Mouse (Mus musculus): Measurements from ENCODE around the gene Trmt11.
"Not testable (repeated sequence)": the region's sequence is repeated elsewhere in the genome, so short reads cannot be mapped to it uniquely, and the experiment has no call there.

Gene Trmt11

DNA sequence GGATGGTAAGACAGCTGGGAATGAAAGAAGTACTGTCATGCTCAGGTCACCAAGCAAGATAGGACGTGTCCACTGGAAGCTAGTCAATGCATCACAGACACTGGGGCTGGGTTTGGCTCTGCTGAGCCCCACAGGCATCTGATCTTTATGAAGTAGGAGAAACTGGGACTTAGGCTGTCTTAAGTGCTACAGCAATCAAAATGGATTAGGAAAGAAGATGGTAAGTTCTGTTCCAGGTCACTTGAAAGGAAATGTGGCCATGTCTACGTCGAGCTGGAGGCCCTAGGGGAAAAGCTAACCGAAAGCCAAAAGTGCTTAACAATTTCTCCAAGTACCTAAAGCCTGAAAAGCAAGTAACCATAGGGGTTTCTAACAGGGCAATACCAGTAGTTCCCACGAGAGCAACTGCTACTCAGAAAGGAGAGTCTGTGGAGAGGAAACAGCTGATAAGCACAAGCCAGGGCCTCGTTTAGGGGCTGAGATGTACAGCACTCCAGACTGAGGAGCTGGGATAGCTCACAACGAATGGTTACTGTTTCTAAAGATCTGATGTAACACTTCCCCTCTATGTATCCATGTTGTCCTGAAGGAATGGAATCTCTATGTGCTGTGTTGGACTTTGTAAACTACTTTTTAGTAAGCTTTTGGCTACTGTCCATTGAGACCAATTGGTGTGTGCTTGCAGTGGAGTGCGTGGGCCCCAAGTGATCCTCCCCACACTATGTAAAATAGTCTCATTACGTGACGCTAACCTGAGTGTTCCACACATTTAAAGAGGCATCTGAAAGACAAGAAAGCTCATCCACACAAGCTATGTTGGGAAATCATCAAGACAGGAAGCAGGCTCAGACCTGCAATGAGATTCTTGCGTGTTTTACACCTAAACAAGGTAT is 44.6 kb downstream of the Trmt11 start:
- no peak for DNase-seq (ENCODE audit: low spot score)

DNA sequence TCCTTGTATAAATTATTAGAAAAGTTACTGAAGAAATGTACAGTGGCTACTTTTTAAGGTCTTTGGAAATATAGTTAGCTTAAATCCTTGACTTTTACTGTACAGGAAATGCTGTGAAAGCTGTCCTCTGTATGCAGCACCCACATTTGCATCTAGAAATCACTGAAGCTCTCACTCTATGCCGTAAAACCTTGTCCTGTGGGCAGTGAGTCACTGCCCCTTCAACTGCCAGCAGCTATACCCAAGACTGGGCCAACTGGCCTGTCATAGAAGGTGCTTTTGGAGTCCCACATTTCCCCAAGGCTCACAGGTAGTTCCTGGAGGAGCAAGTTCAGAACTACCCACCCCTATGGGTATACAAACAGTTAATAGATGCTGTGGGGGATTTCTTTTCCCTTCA is 48.2 kb downstream of the Trmt11 start:
- DNase-seq (ENCODE audit: low spot score) = no peak

GRCm38 (mm10) chr10:30549974-30550373 is 50.6 kb downstream of the Trmt11 start:
- DNase-seq (ENCODE audit: low spot score) = no peak

- no peak for DNase-seq (ENCODE audit: low spot score)
Observed at GRCm38 (mm10) chr10:30538538-30538815, 62.1 kb downstream of the Trmt11 start.

DNA sequence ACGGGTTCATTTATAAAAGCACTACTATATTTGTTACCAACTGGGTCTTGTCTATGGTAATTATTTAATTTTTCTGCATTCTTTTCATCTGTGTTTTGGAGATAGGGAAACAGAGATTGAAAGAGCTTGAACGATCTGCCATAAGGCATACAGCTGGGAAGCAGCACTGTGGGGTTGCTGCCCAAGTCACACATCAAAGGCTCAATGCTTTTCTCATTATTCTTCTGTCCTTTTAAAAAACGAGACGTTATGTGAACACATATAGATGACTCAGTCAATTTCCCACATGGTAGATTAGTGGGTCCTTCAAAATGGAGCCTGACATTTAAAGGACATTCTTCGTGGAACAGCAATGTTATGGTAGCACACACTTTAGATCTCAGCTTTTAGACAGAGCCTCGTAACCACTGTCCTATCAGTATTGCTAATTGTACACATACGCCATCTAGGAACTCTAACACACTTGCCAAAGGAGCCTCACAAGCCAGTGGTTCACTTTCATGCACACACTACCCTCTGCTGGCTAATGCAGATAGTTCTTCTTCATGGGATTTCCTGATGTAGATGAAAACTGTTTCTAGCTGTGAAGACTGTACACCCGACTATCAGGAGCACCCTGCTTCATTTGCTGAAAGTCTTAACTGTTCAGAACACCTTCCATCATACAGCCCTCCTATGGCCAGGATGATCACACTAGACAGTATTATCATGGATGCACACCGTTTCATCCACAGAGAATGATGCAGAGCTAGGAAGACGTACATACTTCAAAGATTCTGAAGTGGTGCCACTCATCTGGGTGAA is 62.6 kb downstream of the Trmt11 start:
- DNase-seq (ENCODE audit: low spot score) = no peak

- DNase-seq (ENCODE audit: low spot score) = not testable (repeated sequence)
Observed at GRCm38 (mm10) chr10:30535930-30536329, 64.6 kb downstream of the Trmt11 start.

- DNase-seq (ENCODE audit: low spot score) = no peak
Observed at GRCm38 (mm10) chr10:30527122-30527521, 73.4 kb downstream of the Trmt11 start.

- no peak for DNase-seq (ENCODE audit: low spot score)
Observed at GRCm38 (mm10) chr10:30521727-30522126, 78.8 kb downstream of the Trmt11 start.

- no peak for DNase-seq (ENCODE audit: low spot score)
Observed at GRCm38 (mm10) chr10:30519143-30519542, 81.4 kb downstream of the Trmt11 start.

DNA sequence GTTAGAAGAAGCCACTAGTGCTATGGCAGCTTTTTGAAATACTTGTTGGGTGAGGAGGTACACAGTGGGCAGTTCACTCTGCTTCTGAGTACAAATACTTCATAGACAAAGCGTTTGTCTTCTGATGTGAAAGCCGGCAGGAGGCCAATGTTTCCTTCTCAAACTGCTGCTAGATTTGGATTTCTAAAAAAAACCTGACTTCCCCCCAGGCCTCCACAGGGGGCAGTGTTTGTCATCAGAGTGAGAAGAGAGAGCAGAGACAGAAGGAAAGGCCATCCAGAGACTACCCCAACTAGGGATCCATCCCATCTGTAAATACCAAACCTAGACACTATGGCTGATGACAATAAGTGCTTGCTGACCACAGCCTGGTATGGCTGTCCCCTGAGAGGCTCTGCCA is 83.3 kb downstream of the Trmt11 start:
- DNase-seq (ENCODE audit: low spot score) = no peak

- DNase-seq (ENCODE audit: low spot score) = no peak
Observed at GRCm38 (mm10) chr10:30516771-30517170, 83.8 kb downstream of the Trmt11 start.

DNA sequence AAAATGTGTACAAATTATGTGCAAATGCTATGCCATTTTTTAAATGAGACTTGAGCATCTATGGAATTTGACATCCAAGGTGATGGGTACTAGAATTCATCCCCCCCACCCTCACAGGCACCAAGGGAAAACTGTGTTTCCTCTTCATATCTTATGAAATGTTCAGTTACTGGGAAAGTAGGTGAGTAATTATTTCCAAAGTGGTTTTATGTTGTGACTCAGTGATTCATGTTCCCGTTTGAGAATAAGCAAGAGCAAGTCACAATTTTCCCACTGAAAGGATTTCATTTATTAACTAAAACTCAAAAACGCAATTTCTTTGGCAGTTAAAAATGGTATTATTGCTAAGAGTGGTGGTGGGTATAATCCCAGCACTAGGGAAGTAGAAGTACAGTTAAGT is 95.8 kb downstream of the Trmt11 start:
- no peak for DNase-seq (ENCODE audit: low spot score)

DNA sequence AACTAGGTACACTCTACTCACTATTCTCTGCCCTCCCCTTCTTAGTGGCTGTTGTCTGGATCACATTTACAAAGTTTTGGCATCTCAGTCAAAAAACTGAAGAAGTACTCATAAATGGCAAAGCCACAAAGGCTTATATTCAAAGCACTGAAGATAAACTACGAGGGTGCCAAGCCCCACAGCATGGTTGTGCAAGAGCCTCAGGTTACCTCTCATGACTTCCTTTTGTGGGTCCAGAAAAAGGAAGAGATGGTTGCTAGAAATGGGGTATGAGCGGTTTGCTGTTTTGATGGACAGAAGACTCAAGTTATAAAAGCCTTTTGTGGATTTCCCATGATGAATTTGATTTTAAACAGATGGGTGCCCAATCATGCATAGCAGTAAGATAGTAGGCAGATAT is 97.4 kb downstream of the Trmt11 start:
- DNase-seq (ENCODE audit: low spot score) = no peak

- DNase-seq (ENCODE audit: low spot score) = no peak
Observed at GRCm38 (mm10) chr10:30502718-30503117, 97.8 kb downstream of the Trmt11 start.

GRCm38 (mm10) chr10:30498223-30498622 is 102.3 kb downstream of the Trmt11 start:
- not testable (repeated sequence) for DNase-seq (ENCODE audit: low spot score)

All from testis, postnatal 10 days (tissue).